Comparison of ENCODE assay signal across 8 mouse cellular contexts in the genomic region with DNA sequence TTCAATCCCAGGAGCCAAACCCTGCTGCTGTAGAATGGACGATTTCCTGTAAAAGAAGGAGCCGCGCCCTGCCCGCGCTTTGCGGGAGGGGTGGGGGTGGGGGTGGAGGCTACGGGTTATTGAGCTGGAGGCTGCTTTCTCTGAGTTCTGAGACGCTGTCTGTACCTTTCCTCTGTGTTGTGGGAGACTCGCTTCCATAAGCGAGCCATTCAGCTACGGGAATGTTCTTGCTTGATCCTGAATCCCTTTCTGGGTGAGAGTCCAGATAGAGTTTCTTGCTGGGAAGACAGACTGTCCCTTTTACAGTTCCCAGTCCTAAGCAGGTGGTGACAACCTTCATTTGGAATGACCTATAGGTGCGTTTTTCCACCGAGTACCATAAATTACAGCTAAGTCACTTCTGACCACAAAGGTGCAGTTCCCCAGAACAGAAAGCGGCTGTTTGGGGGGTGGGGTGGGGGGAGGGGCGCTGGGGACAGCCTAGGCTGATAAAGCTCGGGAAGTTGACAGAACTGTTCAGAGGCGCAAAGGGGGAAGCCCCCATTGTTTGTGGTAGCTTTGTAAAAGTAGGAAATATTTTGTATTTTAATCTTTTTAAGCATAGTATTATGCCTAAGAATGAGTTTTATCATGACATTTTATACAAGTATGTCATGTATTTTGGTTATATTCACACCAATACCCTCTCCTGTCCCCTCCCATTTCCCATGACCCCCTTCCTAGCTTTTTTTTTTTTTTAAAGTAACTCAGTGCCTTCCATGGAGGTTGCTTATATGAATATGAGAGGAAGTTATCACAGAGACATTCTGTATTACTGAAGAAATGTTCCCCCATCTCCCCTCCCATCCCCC. TPM values are rescaled to one million over a fixed set of nuclear protein-coding genes. Genes with fewer than 3 reads are reported as not detected.
DNase-seq lines count a peak whose midpoint lies in the region; ATAC-seq and TF ChIP-seq lines count a peak whose summit lies in the region.

No protein-coding gene starts in this region.

- no peak for TF ChIP-seq CTCF in layer of hippocampus, adult 2 months (conservative IDR thresholded peaks at IDR 0.05)
- no peak for TF ChIP-seq CTCF in cerebellum, adult 2 months (IDR thresholded peaks at IDR 0.05; ENCODE audit: borderline replicate concordance, insufficient read depth, low read depth, low read length)

- peak overlapping the region; percentile 38; the same call in 1 of the 2 replicates for H3K9ac ChIP-seq in embryonic facial prominence, embryonic 12.5 days
- H3K9ac ChIP-seq in hindbrain, embryonic 14.5 days = peak overlapping the region; percentile 35
- H3K9ac ChIP-seq in liver, embryonic 16.5 days (ENCODE audit: low read depth, low read length) = peak overlapping the region; percentile 64

- no peaks in the 10 kb centered on the region for H3K9me3 ChIP-seq in embryonic facial prominence, embryonic 12.5 days
- H3K9me3 ChIP-seq in hindbrain, embryonic 14.5 days (ENCODE audit: control insufficient read depth, low read length) = no peaks in the 10 kb centered on the region
- no peaks in the 10 kb centered on the region for H3K9me3 ChIP-seq in liver, embryonic 16.5 days (replicated peaks; ENCODE audit: control insufficient read depth, low read length)

- 0 out of 2 replicates have a peak overlapping the region, but pooled peaks have one; percentile 36 for H3K27ac ChIP-seq in layer of hippocampus, adult 2 months
- peak overlapping the region; percentile 75 for H3K27ac ChIP-seq in embryonic facial prominence, embryonic 12.5 days
- H3K27ac ChIP-seq in hindbrain, embryonic 14.5 days = no peak overlapping the region
- H3K27ac ChIP-seq in liver, embryonic 16.5 days (ENCODE audit: low read length) = peak overlapping the region; percentile 86
- H3K27ac ChIP-seq in cerebellum, adult 2 months (ENCODE audit: insufficient read depth, low read length) = no peak overlapping the region

- TF ChIP-seq POLR2A in cerebellum, adult 2 months (IDR thresholded peaks at IDR 0.05; ENCODE audit: borderline replicate concordance, insufficient read depth, low read length) = no peak

- H3K36me3 ChIP-seq in embryonic facial prominence, embryonic 12.5 days = no peaks in the 10 kb centered on the region
- no peaks in the 10 kb centered on the region for H3K36me3 ChIP-seq in hindbrain, embryonic 14.5 days (replicated peaks; ENCODE audit: control insufficient read depth, insufficient read depth)
- H3K36me3 ChIP-seq in liver, embryonic 16.5 days (ENCODE audit: control insufficient read depth, insufficient read depth) = no peaks in the 10 kb centered on the region

- under 1% methylated on average over 17 of the region's 17 CpGs for WGBS in embryonic facial prominence, embryonic 12.5 days
- WGBS in hindbrain, embryonic 14.5 days = under 1% methylated on average over 17 of the region's 17 CpGs
- WGBS in liver, embryonic 16.5 days (ENCODE audit: insufficient replicate concordance) = 0% methylated on average over 17 of the region's 17 CpGs
- 2% methylated on average over 17 of the region's 17 CpGs for WGBS in cerebellum, adult 2 months

- no peak for DNase-seq in layer of hippocampus, adult 2 months (ENCODE audit: low spot score in 2 of 2)
- no peak for DNase-seq in layer of hippocampus, adult 8-10 months (ENCODE audit: low spot score in 2 of 2)
- DNase-seq in hindbrain, embryonic 14.5 days (ENCODE audit: low spot score) = no peak
- DNase-seq in retina, embryonic 14.5 days (ENCODE audit: low spot score) = peak; percentile 39
- DNase-seq in adrenal gland, adult 18-20 months (ENCODE audit: low spot score in 2 of 2) = no peak
- no peak for DNase-seq in cerebellum, adult 2 months

- H3K4me3 ChIP-seq in layer of hippocampus, adult 2 months = peak overlapping the region; percentile 44
- H3K4me3 ChIP-seq in embryonic facial prominence, embryonic 12.5 days = peak overlapping the region; percentile 26
- peak overlapping the region; percentile 13 for H3K4me3 ChIP-seq in hindbrain, embryonic 14.5 days (replicated peaks; ENCODE audit: low read length)
- peak overlapping the region; percentile 58 for H3K4me3 ChIP-seq in liver, embryonic 16.5 days (ENCODE audit: low read depth, low read length)
- H3K4me3 ChIP-seq in cerebellum, adult 2 months (replicated peaks; ENCODE audit: insufficient read depth, low read depth, low read length) = no peak overlapping the region

- H3K4me2 ChIP-seq in embryonic facial prominence, embryonic 12.5 days (replicated peaks) = peak overlapping the region; percentile 54
- H3K4me2 ChIP-seq in hindbrain, embryonic 14.5 days (replicated peaks) = peak overlapping the region; percentile 48
- H3K4me2 ChIP-seq in liver, embryonic 16.5 days (ENCODE audit: low read depth, low read length) = peak overlapping the region; percentile 85

- H3K4me1 ChIP-seq in embryonic facial prominence, embryonic 12.5 days = peaks cover 14% of the 10 kb centered on the region
- H3K4me1 ChIP-seq in hindbrain, embryonic 14.5 days (replicated peaks; ENCODE audit: control insufficient read depth, insufficient read depth, low read length) = no peaks in the 10 kb centered on the region
- peaks cover 35% of the 10 kb centered on the region for H3K4me1 ChIP-seq in liver, embryonic 16.5 days (ENCODE audit: control insufficient read depth, low read depth, low read length)
- H3K4me1 ChIP-seq in cerebellum, adult 2 months (ENCODE audit: control insufficient read depth, insufficient read depth, low read length) = no peaks in the 10 kb centered on the region

- no peaks in the 10 kb centered on the region for H3K27me3 ChIP-seq in embryonic facial prominence, embryonic 12.5 days
- H3K27me3 ChIP-seq in hindbrain, embryonic 14.5 days (ENCODE audit: control insufficient read depth, insufficient read depth, low read length) = no peaks in the 10 kb centered on the region
- no peaks in the 10 kb centered on the region for H3K27me3 ChIP-seq in liver, embryonic 16.5 days (ENCODE audit: control insufficient read depth, insufficient read depth, low read depth, low read length)
- H3K27me3 ChIP-seq in cerebellum, adult 2 months (ENCODE audit: control insufficient read depth, insufficient read depth, low read length) = no peaks in the 10 kb centered on the region

- ATAC-seq in embryonic facial prominence, embryonic 12.5 days (ENCODE audit: insufficient number of reproducible peaks, insufficient read depth, low FRiP score, low TSS enrichment) = no peak
- no peak for ATAC-seq in hindbrain, embryonic 14.5 days (ENCODE audit: low FRiP score)
- peak; percentile 25; the same call in 1 of the 2 replicates for ATAC-seq in liver, embryonic 16.5 days (ENCODE audit: low read depth)

RNA-seq across cellular contexts. Expression of gene Zfp217, which starts 57.9 kb away (rescaled TPM):
- 1 to 10 TPM; 3.0 to 3.8 TPM for total RNA-seq in layer of hippocampus, adult 2 months (2021)
- total RNA-seq in layer of hippocampus, adult 8-10 months (2022) = 1 to 10 TPM; 3.2 to 5.3 (median 4.5) TPM
- polyA plus RNA-seq in embryonic facial prominence, embryonic 12.5 days (2016; fragmentation: Nextera tagmentation; extraction: Ambion mirVana) = 4.5 and 4.9 TPM in 2 replicates
- polyA plus RNA-seq in hindbrain, embryonic 14.5 days (2014; fragmentation: Nextera tagmentation; extraction: Ambion mirVana) = 0.98 and 1.5 TPM in 2 replicates
- 4.2 and 5.7 TPM in 2 replicates for polyA plus RNA-seq in liver, embryonic 16.5 days (2015; fragmentation: Nextera tagmentation; extraction: Ambion mirVana)
- 10 to 100 TPM; 20.0 to 21.7 TPM for total RNA-seq in adrenal gland, adult 18-20 months (2021)
- 0.93 and 0.98 TPM in 2 replicates for polyA plus RNA-seq in cerebellum, adult 2 months (2012; rRNA removed)

Comparison
In these comparisons a context has a peak if more than half of its experiments do, and no peak if none do; other contexts are left out.
1. H3K27ac ChIP-seq: peak in layer of hippocampus, adult 2 months (single experiment), embryonic facial prominence, embryonic 12.5 days (single experiment) and liver, embryonic 16.5 days (single experiment); none in hindbrain, embryonic 14.5 days (single experiment) and cerebellum, adult 2 months (single experiment).
2. Peak in every context shown above with its lines, with median percentiles within 50 percentile points of each other: H3K4me2 ChIP-seq and H3K9ac ChIP-seq.